Mouse (Mus musculus): ENCODE results near the gene Adat1. TPM values are rescaled to one million over a fixed set of nuclear protein-coding genes. Genes with fewer than 3 reads are reported as not detected.

Adat1 gene
- polyA plus RNA-seq, 1 experiment = 2.5 TPM

GRCm38 (mm10) chr8:112010997-112011815 lies 19.1 kb upstream of the Adat1 start, which contains the start of the genes Kars and Terf2ip:
TSS of gene Kars (minus strand) at chr8:112011323.
TSS of gene Terf2ip (plus strand) at chr8:112011398.
- Histone ChIP-seq H3K27ac (ENCODE audit: control insufficient read depth, insufficient read depth, low read depth, low read length, poor library complexity) (peak within 1 kb of the TSS; percentile 54), H3K4me3 (replicated peaks; ENCODE audit: control insufficient read depth, low read depth, low read length) (peak within 1 kb of the TSS; percentile 85), H3K4me1 (ENCODE audit: control insufficient read depth, insufficient read depth, low read length) (no peaks in the 10 kb centered on the region)
- TF ChIP-seq POLR2A (IDR thresholded peaks at IDR 0.05; ENCODE audit: borderline replicate concordance, control insufficient read depth, low read depth, low read length) (peak; percentile 72), CTCF (IDR thresholded peaks at IDR 0.05; ENCODE audit: control insufficient read depth, insufficient read depth, low read length) (no peak)
- under 1% methylated on average over 61 of the region's 61 CpGs for WGBS

- no peak overlapping the region for H3K27ac ChIP-seq (ENCODE audit: control insufficient read depth, insufficient read depth, low read depth, low read length, poor library complexity)
- TF ChIP-seq CTCF (IDR thresholded peaks at IDR 0.05; ENCODE audit: control insufficient read depth, insufficient read depth, low read length) = no peak
- TF ChIP-seq POLR2A (IDR thresholded peaks at IDR 0.05; ENCODE audit: borderline replicate concordance, control insufficient read depth, low read depth, low read length) = no peak
- 83% methylated on average over 7 of the region's 7 CpGs for WGBS
- no peak overlapping the region for H3K4me3 ChIP-seq (replicated peaks; ENCODE audit: control insufficient read depth, low read depth, low read length)
- H3K4me1 ChIP-seq (ENCODE audit: control insufficient read depth, insufficient read depth, low read length) = no peaks in the 10 kb centered on the region
Observed at GRCm38 (mm10) chr8:112009558-112009957, 17.5 kb upstream of the Adat1 start.

GRCm38 (mm10) chr8:112007669-112008068 lies 15.6 kb upstream of the Adat1 start:
- H3K27ac ChIP-seq (ENCODE audit: control insufficient read depth, insufficient read depth, low read depth, low read length, poor library complexity) = no peak overlapping the region
- H3K4me1 ChIP-seq (ENCODE audit: control insufficient read depth, insufficient read depth, low read length) = no peaks in the 10 kb centered on the region
- no peak overlapping the region for H3K4me3 ChIP-seq (replicated peaks; ENCODE audit: control insufficient read depth, low read depth, low read length)
- 73% methylated on average over 2 of the region's 2 CpGs for WGBS
- TF ChIP-seq CTCF (IDR thresholded peaks at IDR 0.05; ENCODE audit: control insufficient read depth, insufficient read depth, low read length) = no peak
- no peak for TF ChIP-seq POLR2A (IDR thresholded peaks at IDR 0.05; ENCODE audit: borderline replicate concordance, control insufficient read depth, low read depth, low read length)

GRCm38 (mm10) chr8:112005601-112006000 lies 13.5 kb upstream of the Adat1 start:
- Histone ChIP-seq H3K4me1 (ENCODE audit: control insufficient read depth, insufficient read depth, low read length) (no peaks in the 10 kb centered on the region), H3K4me3 (replicated peaks; ENCODE audit: control insufficient read depth, low read depth, low read length) (no peak overlapping the region), H3K27ac (ENCODE audit: control insufficient read depth, insufficient read depth, low read depth, low read length, poor library complexity) (no peak overlapping the region)
- TF ChIP-seq CTCF (IDR thresholded peaks at IDR 0.05; ENCODE audit: control insufficient read depth, insufficient read depth, low read length) = no peak
- no peak for TF ChIP-seq POLR2A (IDR thresholded peaks at IDR 0.05; ENCODE audit: borderline replicate concordance, control insufficient read depth, low read depth, low read length)
- 88% methylated on average over 6 of the region's 6 CpGs for whole genome bisulfite sequencing

GRCm38 (mm10) chr8:112004754-112005153 lies 12.7 kb upstream of the Adat1 start:
- TF ChIP-seq CTCF (IDR thresholded peaks at IDR 0.05; ENCODE audit: control insufficient read depth, insufficient read depth, low read length) = no peak
- TF ChIP-seq POLR2A (IDR thresholded peaks at IDR 0.05; ENCODE audit: borderline replicate concordance, control insufficient read depth, low read depth, low read length) = no peak
- Histone ChIP-seq H3K4me1 (ENCODE audit: control insufficient read depth, insufficient read depth, low read length) (no peaks in the 10 kb centered on the region), H3K27ac (ENCODE audit: control insufficient read depth, insufficient read depth, low read depth, low read length, poor library complexity) (no peak overlapping the region), H3K4me3 (replicated peaks; ENCODE audit: control insufficient read depth, low read depth, low read length) (no peak overlapping the region)

- 58% methylated on average over 3 of the region's 3 CpGs for WGBS
- TF ChIP-seq POLR2A (IDR thresholded peaks at IDR 0.05; ENCODE audit: borderline replicate concordance, control insufficient read depth, low read depth, low read length) (no peak), CTCF (IDR thresholded peaks at IDR 0.05; ENCODE audit: control insufficient read depth, insufficient read depth, low read length) (no peak)
- Histone ChIP-seq H3K27ac (ENCODE audit: control insufficient read depth, insufficient read depth, low read depth, low read length, poor library complexity) (no peak overlapping the region), H3K4me3 (replicated peaks; ENCODE audit: control insufficient read depth, low read depth, low read length) (no peak overlapping the region), H3K4me1 (ENCODE audit: control insufficient read depth, insufficient read depth, low read length) (no peaks in the 10 kb centered on the region; the same call in 1 of the 2 replicates)
Observed at GRCm38 (mm10) chr8:111992703-111993039, 569 bp upstream of the Adat1 start.

GRCm38 (mm10) chr8:111991278-111991677 lies 824 bp downstream of the Adat1 start:
- no peak overlapping the region for H3K4me3 ChIP-seq (replicated peaks; ENCODE audit: control insufficient read depth, low read depth, low read length)
- no peak for TF ChIP-seq CTCF (IDR thresholded peaks at IDR 0.05; ENCODE audit: control insufficient read depth, insufficient read depth, low read length)
- TF ChIP-seq POLR2A (IDR thresholded peaks at IDR 0.05; ENCODE audit: borderline replicate concordance, control insufficient read depth, low read depth, low read length) = no peak
- 63% methylated on average over 8 of the region's 8 CpGs for WGBS
- H3K27ac ChIP-seq (ENCODE audit: control insufficient read depth, insufficient read depth, low read depth, low read length, poor library complexity) = no peak overlapping the region
- H3K4me1 ChIP-seq (ENCODE audit: control insufficient read depth, insufficient read depth, low read length) = no peaks in the 10 kb centered on the region; the same call in 1 of the 2 replicates

GRCm38 (mm10) chr8:111989911-111990310 lies 2.2 kb downstream of the Adat1 start:
- Histone ChIP-seq H3K4me3 (replicated peaks; ENCODE audit: control insufficient read depth, low read depth, low read length) (no peak overlapping the region), H3K4me1 (ENCODE audit: control insufficient read depth, insufficient read depth, low read length) (no peaks in the 10 kb centered on the region; the same call in 1 of the 2 replicates), H3K27ac (ENCODE audit: control insufficient read depth, insufficient read depth, low read depth, low read length, poor library complexity) (no peak overlapping the region)
- 7% methylated on average over 7 of the region's 7 CpGs for WGBS
- TF ChIP-seq CTCF (IDR thresholded peaks at IDR 0.05; ENCODE audit: control insufficient read depth, insufficient read depth, low read length) = peak; percentile 89
- no peak for TF ChIP-seq POLR2A (IDR thresholded peaks at IDR 0.05; ENCODE audit: borderline replicate concordance, control insufficient read depth, low read depth, low read length)

All from bone marrow, adult 2 months (tissue).